Mouse (Mus musculus): ENCODE measurements around the gene Srm. TPM values are rescaled to one million over a fixed set of nuclear protein-coding genes. Genes with fewer than 3 reads are reported as not detected.

The Srm gene
- polyA plus RNA-seq, 1 experiment from 2014 or later, result 510 TPM

GRCm38 (mm10) chr4:148619805-148620204, 28.5 kb downstream of the Srm start:
- 79% methylated on average over 1 of the region's 1 CpGs for WGBS
- no peaks in the 10 kb centered on the region for H3K27me3 ChIP-seq (replicated peaks; ENCODE audit: control insufficient read depth, insufficient read depth, low read length)
- no peak overlapping the region for H3K4me2 ChIP-seq
- H3K36me3 ChIP-seq (ENCODE audit: control insufficient read depth, insufficient read depth, low read length), result peaks cover 57% of the 10 kb centered on the region
- no peak for DNase-seq (ENCODE audit: low spot score)
- H3K4me1 ChIP-seq (replicated peaks; ENCODE audit: control insufficient read depth, insufficient read depth, low read length), result peaks cover 12% of the 10 kb centered on the region
- H3K27ac ChIP-seq (ENCODE audit: low read depth, low read length), result no peak overlapping the region
- H3K9ac ChIP-seq (ENCODE audit: low read depth, low read length), result no peak overlapping the region
- no peak for ATAC-seq (replicated peaks; ENCODE audit: low FRiP score)
- no peaks in the 10 kb centered on the region for H3K9me3 ChIP-seq (ENCODE audit: control insufficient read depth, low read length)
- no peak overlapping the region for H3K4me3 ChIP-seq (ENCODE audit: low read depth, low read length)

GRCm38 (mm10) chr4:148620718-148621117, 29.4 kb downstream of the Srm start:
- no peaks in the 10 kb centered on the region for H3K27me3 ChIP-seq (replicated peaks; ENCODE audit: control insufficient read depth, insufficient read depth, low read length)
- WGBS, result 90% methylated on average over 1 of the region's 1 CpGs
- no peak for ATAC-seq (replicated peaks; ENCODE audit: low FRiP score)

GRCm38 (mm10) chr4:148622485-148622884, 31.2 kb downstream of the Srm start:
- no peaks in the 10 kb centered on the region for H3K9me3 ChIP-seq (ENCODE audit: control insufficient read depth, low read length)
- WGBS, result 94% methylated on average over 4 of the region's 4 CpGs
- ATAC-seq (replicated peaks; ENCODE audit: low FRiP score) (no peak), DNase-seq (ENCODE audit: low spot score) (no peak)
- no peak overlapping the region for H3K4me3 ChIP-seq (ENCODE audit: low read depth, low read length)
- H3K27me3 ChIP-seq (replicated peaks; ENCODE audit: control insufficient read depth, insufficient read depth, low read length), result no peaks in the 10 kb centered on the region
- H3K27ac ChIP-seq (ENCODE audit: low read depth, low read length), result no peak overlapping the region
- no peak overlapping the region for H3K9ac ChIP-seq (ENCODE audit: low read depth, low read length)
- peaks cover 19% of the 10 kb centered on the region for H3K4me1 ChIP-seq (replicated peaks; ENCODE audit: control insufficient read depth, insufficient read depth, low read length)
- H3K36me3 ChIP-seq (ENCODE audit: control insufficient read depth, insufficient read depth, low read length), result peaks cover 52% of the 10 kb centered on the region
- no peak overlapping the region for H3K4me2 ChIP-seq

More at GRCm38 (mm10) chr4:148620718-148621117, 29.4 kb downstream of the Srm start:
- no peaks in the 10 kb centered on the region for H3K9me3 ChIP-seq (ENCODE audit: control insufficient read depth, low read length)
- H3K4me1 ChIP-seq (replicated peaks; ENCODE audit: control insufficient read depth, insufficient read depth, low read length), result peaks cover 16% of the 10 kb centered on the region
- no peak overlapping the region for H3K9ac ChIP-seq (ENCODE audit: low read depth, low read length)
- H3K36me3 ChIP-seq (ENCODE audit: control insufficient read depth, insufficient read depth, low read length), result peaks cover 59% of the 10 kb centered on the region
- H3K4me2 ChIP-seq, result no peak overlapping the region
- H3K4me3 ChIP-seq (ENCODE audit: low read depth, low read length), result no peak overlapping the region
- DNase-seq (ENCODE audit: low spot score), result no peak
- no peak overlapping the region for H3K27ac ChIP-seq (ENCODE audit: low read depth, low read length)

- no peak for ATAC-seq (replicated peaks; ENCODE audit: low FRiP score)
- DNase-seq (ENCODE audit: low spot score), result no peak
- H3K4me2 ChIP-seq, result peak overlapping the region; percentile 87
- H3K36me3 ChIP-seq (ENCODE audit: control insufficient read depth, insufficient read depth, low read length), result peaks cover 50% of the 10 kb centered on the region
- H3K4me1 ChIP-seq (replicated peaks; ENCODE audit: control insufficient read depth, insufficient read depth, low read length), result peaks cover 20% of the 10 kb centered on the region
- 83% methylated on average over 4 of the region's 4 CpGs for WGBS
- H3K27ac ChIP-seq (ENCODE audit: low read depth, low read length), result no peak overlapping the region
- H3K9ac ChIP-seq (ENCODE audit: low read depth, low read length), result 0 out of 2 replicates have a peak overlapping the region, but pooled peaks have one; percentile 5
- no peaks in the 10 kb centered on the region for H3K27me3 ChIP-seq (replicated peaks; ENCODE audit: control insufficient read depth, insufficient read depth, low read length)
- H3K4me3 ChIP-seq (ENCODE audit: low read depth, low read length), result peak overlapping the region; percentile 9; the same call in 1 of the 2 replicates
- no peaks in the 10 kb centered on the region for H3K9me3 ChIP-seq (ENCODE audit: control insufficient read depth, low read length)
Measured at GRCm38 (mm10) chr4:148623609-148624008, 32.3 kb downstream of the Srm start.

- H3K36me3 ChIP-seq (ENCODE audit: control insufficient read depth, insufficient read depth, low read length), result peaks cover 36% of the 10 kb centered on the region
- H3K9me3 ChIP-seq (ENCODE audit: control insufficient read depth, low read length), result no peaks in the 10 kb centered on the region
- H3K4me3 ChIP-seq (ENCODE audit: low read depth, low read length), result peak overlapping the region; percentile 82
- no peaks in the 10 kb centered on the region for H3K27me3 ChIP-seq (replicated peaks; ENCODE audit: control insufficient read depth, insufficient read depth, low read length)
- H3K4me1 ChIP-seq (replicated peaks; ENCODE audit: control insufficient read depth, insufficient read depth, low read length), result peaks cover 20% of the 10 kb centered on the region
- WGBS, result 80% methylated on average over 10 of the region's 10 CpGs
- H3K27ac ChIP-seq (ENCODE audit: low read depth, low read length), result no peak overlapping the region
- H3K4me2 ChIP-seq, result peak overlapping the region; percentile 87
- ATAC-seq (replicated peaks; ENCODE audit: low FRiP score) (no peak), DNase-seq (ENCODE audit: low spot score) (no peak)
- peak overlapping the region; percentile 97 for H3K9ac ChIP-seq (ENCODE audit: low read depth, low read length)
Measured at GRCm38 (mm10) chr4:148625010-148625409, 33.7 kb downstream of the Srm start.

- under 1% methylated on average over 57 of the region's 57 CpGs for WGBS
- peak overlapping the region; percentile 85 for H3K27ac ChIP-seq (ENCODE audit: low read depth, low read length)
Measured at GRCm38 (mm10) chr4:148625756-148626622, 34.7 kb downstream of the Srm start.

GRCm38 (mm10) chr4:148626623-148627185, 35.4 kb downstream of the Srm start, which contains the start of gene Tardbp:
Gene Tardbp (minus strand): TSS chr4:148627019.
- peak; percentile 93 for ATAC-seq (replicated peaks; ENCODE audit: low FRiP score)
- Histone ChIP-seq H3K9me3 (ENCODE audit: control insufficient read depth, low read length) (no peaks in the 10 kb centered on the region), H3K4me1 (replicated peaks; ENCODE audit: control insufficient read depth, insufficient read depth, low read length) (peaks cover 20% of the 10 kb centered on the region), H3K4me3 (ENCODE audit: low read depth, low read length) (peak within 1 kb of the TSS; percentile 82), H3K36me3 (ENCODE audit: control insufficient read depth, insufficient read depth, low read length) (peaks cover 25% of the 10 kb centered on the region), H3K9ac (ENCODE audit: low read depth, low read length) (peak within 1 kb of the TSS; percentile 97), H3K4me2 (peak within 1 kb of the TSS; percentile 87), H3K27ac (ENCODE audit: low read depth, low read length) (peak within 1 kb of the TSS; percentile 85), H3K27me3 (replicated peaks; ENCODE audit: control insufficient read depth, insufficient read depth, low read length) (no peaks in the 10 kb centered on the region)
- DNase-seq (ENCODE audit: low spot score), result peak; percentile 95
- WGBS, result under 1% methylated on average over 51 of the region's 51 CpGs

More at GRCm38 (mm10) chr4:148625756-148626622, 34.7 kb downstream of the Srm start:
- Histone ChIP-seq H3K4me2 (peak overlapping the region; percentile 87), H3K4me3 (ENCODE audit: low read depth, low read length) (peak overlapping the region; percentile 82), H3K4me1 (replicated peaks; ENCODE audit: control insufficient read depth, insufficient read depth, low read length) (peaks cover 20% of the 10 kb centered on the region), H3K27me3 (replicated peaks; ENCODE audit: control insufficient read depth, insufficient read depth, low read length) (no peaks in the 10 kb centered on the region), H3K9me3 (ENCODE audit: control insufficient read depth, low read length) (no peaks in the 10 kb centered on the region), H3K9ac (ENCODE audit: low read depth, low read length) (peak overlapping the region; percentile 97), H3K36me3 (ENCODE audit: control insufficient read depth, insufficient read depth, low read length) (peaks cover 32% of the 10 kb centered on the region)
- peak; percentile 62 for ATAC-seq (replicated peaks; ENCODE audit: low FRiP score)
- DNase-seq (ENCODE audit: low spot score), result no peak

- no peak for DNase-seq (ENCODE audit: low spot score)
- Histone ChIP-seq H3K27me3 (replicated peaks; ENCODE audit: control insufficient read depth, insufficient read depth, low read length) (no peaks in the 10 kb centered on the region), H3K9ac (ENCODE audit: low read depth, low read length) (peak overlapping the region; percentile 44; the same call in 1 of the 2 replicates), H3K27ac (ENCODE audit: low read depth, low read length) (no peak overlapping the region), H3K4me1 (replicated peaks; ENCODE audit: control insufficient read depth, insufficient read depth, low read length) (peaks cover 20% of the 10 kb centered on the region), H3K9me3 (ENCODE audit: control insufficient read depth, low read length) (no peaks in the 10 kb centered on the region), H3K4me2 (peak overlapping the region; percentile 87), H3K4me3 (ENCODE audit: low read depth, low read length) (peak overlapping the region; percentile 82; the same call in 1 of the 2 replicates), H3K36me3 (ENCODE audit: control insufficient read depth, insufficient read depth, low read length) (peaks cover 20% of the 10 kb centered on the region)
- 58% methylated on average over 3 of the region's 3 CpGs for WGBS
- peak; percentile 2; the same call in 1 of the 2 replicates for ATAC-seq (replicated peaks; ENCODE audit: low FRiP score)
Measured at GRCm38 (mm10) chr4:148627246-148627645, 35.9 kb downstream of the Srm start.

Measured in liver, embryonic 11.5 days (tissue).